Mouse (Mus musculus) forebrain, embryonic 16.5 days (tissue): Measurements from ENCODE around the gene Gm20388. TPM values are rescaled to one million over a fixed set of nuclear protein-coding genes. Genes with fewer than 3 reads are reported as not detected.
A peak's percentile ranks its signal among the peaks of the same experiment; 100 is the strongest.

Experiments used
- ATAC-seq: fragments of 200-750 bp; cut with Nextera tagmentation; 2 replicates; pipeline ENCODE4 v1.8.0; 2017; ENCODE audit warnings: mild to moderate bottlenecking, moderate library complexity
- H3K27ac ChIP-seq: fragments of 300-500 bp; sonication (generic); 2 replicates; pipeline ENCODE4 v1.5.1; 2014; ENCODE audit warnings: low read length, control low read depth
- H3K27me3 ChIP-seq: fragments of 300-500 bp; sonication (generic); replicated peaks from 2 replicates; pipeline ENCODE4 v1.6.1; 2014; ENCODE audit warnings: low read length; ENCODE audit not compliant: control insufficient read depth, insufficient read depth
- H3K36me3 ChIP-seq: fragments of 300-500 bp; sonication (generic); 2 replicates; pipeline ENCODE4 v1.6.1; 2014; ENCODE audit not compliant: control insufficient read depth, insufficient read depth
- H3K4me1 ChIP-seq: fragments of 300-500 bp; sonication (generic); replicated peaks from 2 replicates; pipeline ENCODE4 v1.6.1; 2014; ENCODE audit warnings: low read length; ENCODE audit not compliant: control insufficient read depth, insufficient read depth
- H3K4me2 ChIP-seq: fragments of 300-500 bp; sonication (generic); 2 replicates; pipeline ENCODE4 v1.6.1; 2014; ENCODE audit warnings: mild to moderate bottlenecking, low read length, control low read depth
- H3K4me3 ChIP-seq: fragments of 300-500 bp; sonication (generic); replicated peaks from 2 replicates; pipeline ENCODE4 v1.5.1; 2014; ENCODE audit warnings: mild to moderate bottlenecking, low read length, control low read depth
- H3K9ac ChIP-seq: fragments of 300-500 bp; sonication (generic); replicated peaks from 2 replicates; pipeline ENCODE4 v1.6.1; 2014; ENCODE audit warnings: low read depth, low read length, control low read depth
- H3K9me3 ChIP-seq: fragments of 300-500 bp; sonication (generic); 2 replicates; pipeline ENCODE4 v1.6.1; 2016; ENCODE audit warnings: low read length; ENCODE audit not compliant: control insufficient read depth
- WGBS: fragments of 180-500 bp; shearing (Covaris S2); extraction: QIAGEN DNeasy Blood & Tissue Kit; methylation state at CpG from one replicate; pipeline ENCODE4 v1.1.7; 2014; 5-methylcytosine and 5-hydroxymethylcytosine counted together
- polyA plus RNA-seq: library from polyadenylated mRNA; unstranded; fragments of >200 nt; fragmentation: Nextera tagmentation; extraction: Ambion mirVana; gene quantifications from 2 replicates; pipeline ENCODE4 v1.2.1, GENCODE M21; 2015

Gm20388 gene
- polyA plus RNA-seq, 1 experiment from 2014 or later = 4.7 TPM

DNA sequence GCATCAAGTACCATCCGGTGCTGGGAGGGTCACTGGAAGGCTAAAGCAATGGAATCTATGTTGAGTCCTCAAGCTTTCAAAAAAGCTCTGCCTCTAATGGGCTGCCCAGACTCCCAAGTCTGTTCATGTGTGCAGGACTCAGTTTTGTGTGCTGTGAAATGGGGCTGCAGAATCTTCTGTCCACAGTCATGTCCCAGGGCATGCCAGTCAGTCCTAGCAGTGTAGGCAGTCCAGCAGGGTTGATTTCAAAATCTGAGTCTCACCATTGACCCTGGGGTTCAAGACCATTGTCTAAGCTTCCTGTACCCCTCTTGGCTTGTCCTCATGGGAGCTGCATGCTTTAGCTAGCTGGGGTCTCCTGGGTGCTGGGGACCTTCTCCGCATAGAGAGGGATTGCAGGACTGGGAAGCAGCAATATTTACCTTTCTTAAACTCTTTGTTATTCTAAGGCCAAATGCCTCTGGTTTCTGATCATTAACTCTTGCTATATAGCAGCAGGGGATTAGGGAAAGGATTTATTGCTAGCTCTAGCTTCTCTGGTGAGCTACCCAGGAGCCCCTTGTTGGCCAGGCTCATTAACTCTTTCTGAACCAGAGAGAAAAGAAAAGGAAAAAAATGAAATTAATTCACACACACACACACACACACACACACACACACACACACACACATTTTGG, 94.2 kb downstream of the Gm20388 start:
- Histone ChIP-seq H3K27ac (no peak overlapping the region), H3K4me1 (0 out of 2 replicates have a peak, but pooled peaks cover 3% of the 10 kb centered on the region), H3K9ac (no peak overlapping the region), H3K27me3 (no peaks in the 10 kb centered on the region), H3K9me3 (no peaks in the 10 kb centered on the region), H3K4me3 (no peak overlapping the region), H3K36me3 (no peaks in the 10 kb centered on the region), H3K4me2 (no peak overlapping the region)
- no peak for ATAC-seq
- WGBS = 50% methylated on average over 2 of the region's 2 CpGs

- Histone ChIP-seq H3K9ac (no peak overlapping the region), H3K27me3 (no peaks in the 10 kb centered on the region), H3K27ac (no peak overlapping the region), H3K9me3 (no peaks in the 10 kb centered on the region), H3K4me3 (no peak overlapping the region), H3K4me1 (0 out of 2 replicates have a peak, but pooled peaks cover 3% of the 10 kb centered on the region), H3K4me2 (no peak overlapping the region), H3K36me3 (no peaks in the 10 kb centered on the region)
- ATAC-seq = no peak
- 44% methylated on average over 9 of the region's 9 CpGs for WGBS
Measured at GRCm38 (mm10) chr8:120006645-120007160, 96.1 kb downstream of the Gm20388 start.

GRCm38 (mm10) chr8:120007178-120007577, 96.5 kb downstream of the Gm20388 start:
- 0 out of 2 replicates have a peak, but pooled peaks cover 3% of the 10 kb centered on the region for H3K4me1 ChIP-seq
- H3K9ac ChIP-seq = no peak overlapping the region
- no peak overlapping the region for H3K4me2 ChIP-seq
- no peak overlapping the region for H3K4me3 ChIP-seq
- WGBS = 78% methylated on average over 9 of the region's 9 CpGs
- no peaks in the 10 kb centered on the region for H3K36me3 ChIP-seq
- ATAC-seq = no peak
- H3K27ac ChIP-seq = no peak overlapping the region
- H3K27me3 ChIP-seq = no peaks in the 10 kb centered on the region
- no peaks in the 10 kb centered on the region for H3K9me3 ChIP-seq

- H3K9ac ChIP-seq = no peak overlapping the region
- H3K4me3 ChIP-seq = no peak overlapping the region
- ATAC-seq = no peak
- no peaks in the 10 kb centered on the region for H3K36me3 ChIP-seq
- H3K27me3 ChIP-seq = no peaks in the 10 kb centered on the region
- WGBS = 77% methylated on average over 6 of the region's 6 CpGs
- no peaks in the 10 kb centered on the region for H3K9me3 ChIP-seq
- no peak overlapping the region for H3K4me2 ChIP-seq
- H3K4me1 ChIP-seq = 0 out of 2 replicates have a peak, but pooled peaks cover under 1% of the 10 kb centered on the region
- no peak overlapping the region for H3K27ac ChIP-seq
Measured at GRCm38 (mm10) chr8:120009284-120009683, 98.6 kb downstream of the Gm20388 start.

DNA sequence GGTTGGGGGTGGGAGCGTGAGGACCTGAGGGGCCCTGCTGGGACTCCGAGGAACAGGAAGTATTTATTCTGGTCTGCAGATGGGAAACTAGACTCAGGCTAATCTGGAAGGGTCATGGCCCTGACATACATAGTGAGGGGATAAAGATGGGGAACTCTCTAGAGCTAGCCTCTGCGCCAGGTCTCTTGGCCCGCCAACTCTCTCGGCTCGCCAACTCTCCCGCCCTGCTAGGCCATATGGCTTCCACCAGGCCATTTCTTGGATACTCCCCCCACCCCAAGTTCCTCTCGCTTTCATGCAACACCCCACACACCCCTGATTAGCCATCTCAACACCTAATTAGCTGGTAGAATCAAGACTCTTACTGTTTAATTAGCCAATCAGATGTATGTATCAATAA, 101.8 kb downstream of the Gm20388 start:
- Histone ChIP-seq H3K9ac (no peak overlapping the region), H3K9me3 (no peaks in the 10 kb centered on the region), H3K27me3 (no peaks in the 10 kb centered on the region), H3K4me3 (no peak overlapping the region), H3K4me2 (no peak overlapping the region), H3K4me1 (no peaks in the 10 kb centered on the region), H3K27ac (no peak overlapping the region), H3K36me3 (no peaks in the 10 kb centered on the region)
- ATAC-seq = no peak
- WGBS = 89% methylated on average over 8 of the region's 8 CpGs

- WGBS = 32% methylated on average over 9 of the region's 9 CpGs
- ATAC-seq = peak; percentile 47; the same call in 1 of the 2 replicates
- H3K4me1 ChIP-seq = no peaks in the 10 kb centered on the region
- no peaks in the 10 kb centered on the region for H3K9me3 ChIP-seq
- H3K4me3 ChIP-seq = no peak overlapping the region
- H3K9ac ChIP-seq = no peak overlapping the region
- H3K4me2 ChIP-seq = no peak overlapping the region
- no peaks in the 10 kb centered on the region for H3K36me3 ChIP-seq
- H3K27ac ChIP-seq = no peak overlapping the region
- no peaks in the 10 kb centered on the region for H3K27me3 ChIP-seq
Measured at GRCm38 (mm10) chr8:120012927-120013326, 102.3 kb downstream of the Gm20388 start.

DNA sequence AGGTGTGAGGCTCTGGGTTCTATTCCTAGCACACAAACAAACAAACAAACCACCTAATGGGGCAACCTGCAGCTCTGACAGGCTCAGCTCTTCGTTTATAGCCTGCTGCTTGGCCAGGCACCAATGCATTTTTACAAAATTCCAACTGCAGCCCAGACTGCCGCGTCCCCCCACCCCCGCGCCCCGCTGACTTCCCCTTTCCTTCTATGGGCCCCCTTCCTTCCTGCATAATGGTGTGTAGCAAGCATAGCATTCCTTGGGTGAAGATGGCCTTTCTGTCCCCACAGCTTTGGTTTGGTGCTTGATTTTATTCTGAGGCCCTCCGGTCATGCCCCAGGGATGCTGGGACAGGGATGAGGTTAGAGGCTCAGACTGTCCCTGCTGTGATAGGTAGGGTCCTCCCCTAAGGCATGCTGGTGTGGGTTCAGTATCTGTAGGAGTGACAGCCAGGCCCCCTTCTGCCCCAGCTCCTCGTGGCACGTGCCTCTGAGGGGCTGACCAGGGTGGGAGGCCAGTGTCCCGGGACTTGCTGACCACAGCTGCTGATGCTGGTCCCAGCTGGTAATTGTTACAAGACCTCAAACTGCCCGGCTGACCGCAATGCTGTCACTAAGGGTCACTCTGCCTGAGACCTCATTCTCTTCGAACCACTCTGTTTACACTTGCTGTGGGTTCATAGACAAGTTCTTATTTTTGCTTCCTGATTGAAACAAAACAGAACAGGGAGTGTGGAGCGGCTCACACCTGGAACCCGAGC, 103.8 kb downstream of the Gm20388 start:
- Histone ChIP-seq H3K4me3 (no peak overlapping the region), H3K9me3 (no peaks in the 10 kb centered on the region), H3K4me1 (no peaks in the 10 kb centered on the region), H3K27ac (no peak overlapping the region), H3K9ac (no peak overlapping the region), H3K36me3 (no peaks in the 10 kb centered on the region), H3K4me2 (no peak overlapping the region), H3K27me3 (no peaks in the 10 kb centered on the region)
- 77% methylated on average over 15 of the region's 15 CpGs for WGBS
- no peak for ATAC-seq

GRCm38 (mm10) chr8:120015916-120016315, 105.3 kb downstream of the Gm20388 start:
- H3K4me2 ChIP-seq = no peak overlapping the region
- H3K4me1 ChIP-seq = no peaks in the 10 kb centered on the region
- no peak overlapping the region for H3K9ac ChIP-seq
- H3K27ac ChIP-seq = no peak overlapping the region
- WGBS = 87% methylated on average over 8 of the region's 8 CpGs
- no peaks in the 10 kb centered on the region for H3K9me3 ChIP-seq
- no peaks in the 10 kb centered on the region for H3K36me3 ChIP-seq
- no peak for ATAC-seq
- H3K4me3 ChIP-seq = no peak overlapping the region
- no peaks in the 10 kb centered on the region for H3K27me3 ChIP-seq

DNA sequence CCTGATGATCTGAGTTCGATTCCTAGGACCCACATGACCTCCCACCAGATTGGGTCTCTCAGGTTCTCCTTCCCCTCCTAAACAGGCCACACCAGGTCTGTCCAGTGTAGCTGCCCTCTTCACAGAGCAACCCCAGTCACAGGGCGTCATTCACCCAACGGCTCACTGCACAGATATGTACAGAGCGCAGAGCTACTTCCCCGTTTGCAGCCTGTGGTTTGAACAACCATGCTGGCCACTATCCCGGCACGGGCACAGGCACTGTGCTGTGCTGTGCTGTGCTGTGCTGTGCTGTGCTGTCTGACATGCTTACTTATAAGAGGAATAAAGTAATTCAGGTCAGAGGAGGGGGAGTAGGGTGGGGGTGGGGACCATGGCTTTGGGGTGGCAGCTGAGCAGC, 105.8 kb downstream of the Gm20388 start:
- no peak for ATAC-seq
- WGBS = 88% methylated on average over 7 of the region's 7 CpGs
- H3K4me3 ChIP-seq = no peak overlapping the region
- no peaks in the 10 kb centered on the region for H3K9me3 ChIP-seq
- no peaks in the 10 kb centered on the region for H3K27me3 ChIP-seq
- no peak overlapping the region for H3K9ac ChIP-seq
- no peaks in the 10 kb centered on the region for H3K4me1 ChIP-seq
- H3K27ac ChIP-seq = no peak overlapping the region
- no peaks in the 10 kb centered on the region for H3K36me3 ChIP-seq
- no peak overlapping the region for H3K4me2 ChIP-seq
